Mouse (Mus musculus) intestine, embryonic 14.5 days (tissue): ENCODE measurements around the gene Ranbp3. TPM values are rescaled to one million over a fixed set of nuclear protein-coding genes. Genes with fewer than 3 reads are reported as not detected.

Experiments used
- ATAC-seq: fragments of 200-750 bp; cut with Nextera tagmentation; replicated peaks from 2 replicates; pipeline ENCODE4 v1.8.0; 2017; ENCODE audit warnings: low read depth, moderate number of reproducible peaks, moderate TSS enrichment, moderate library complexity; ENCODE audit not compliant: low FRiP score, low TSS enrichment
- DNase-seq: peaks from one replicate; pipeline ENCODE4 v3.0.0-alpha.2; 2018; ENCODE audit warnings: low spot score
- H3K27ac ChIP-seq: fragments of 300-500 bp; sonication (generic); 2 replicates; pipeline ENCODE4 v1.5.1; 2014; ENCODE audit warnings: low read depth, mild to moderate bottlenecking, control low read depth
- H3K27me3 ChIP-seq: fragments of 300-500 bp; sonication (generic); replicated peaks from 2 replicates; pipeline ENCODE4 v1.6.1; 2014; ENCODE audit warnings: low read length, control low read depth; ENCODE audit not compliant: control insufficient read depth, insufficient read depth
- H3K36me3 ChIP-seq: fragments of 300-500 bp; sonication (generic); 2 replicates; pipeline ENCODE4 v1.6.1; 2014; ENCODE audit warnings: low read length, control low read depth; ENCODE audit not compliant: control insufficient read depth, insufficient read depth
- H3K4me1 ChIP-seq: fragments of 300-500 bp; sonication (generic); replicated peaks from 2 replicates; pipeline ENCODE4 v1.6.1; 2014; ENCODE audit warnings: low read length, control low read depth, mixed read lengths; ENCODE audit not compliant: control insufficient read depth, insufficient read depth
- H3K4me2 ChIP-seq: fragments of 300-500 bp; sonication (generic); 2 replicates; pipeline ENCODE4 v1.6.1; 2014; ENCODE audit warnings: low read length
- H3K4me3 ChIP-seq: fragments of 300-500 bp; sonication (generic); 2 replicates; pipeline ENCODE4 v1.5.1; 2014; ENCODE audit warnings: low read depth, low read length, control low read depth, mixed read lengths
- H3K9ac ChIP-seq: fragments of 300-500 bp; sonication (generic); 2 replicates; pipeline ENCODE4 v1.6.1; 2014; ENCODE audit warnings: mild to moderate bottlenecking, low read length
- H3K9me3 ChIP-seq: fragments of 300-500 bp; sonication (generic); 2 replicates; pipeline ENCODE4 v1.6.1; 2016; ENCODE audit warnings: low read length, control low read depth; ENCODE audit not compliant: control insufficient read depth
- WGBS: fragments of 180-500 bp; shearing (Covaris S2); extraction: QIAGEN DNeasy Blood & Tissue Kit; methylation state at CpG from one replicate; pipeline ENCODE4 v1.1.7; 2014; 5-methylcytosine and 5-hydroxymethylcytosine counted together
- polyA plus RNA-seq: library from polyadenylated mRNA; unstranded; fragments of >200 nt; fragmentation: Nextera tagmentation; extraction: Ambion mirVana; gene quantifications from 2 replicates; pipeline ENCODE4 v1.2.1, GENCODE M21; 2014

Gene Ranbp3
- polyA plus RNA-seq, 1 experiment from 2014 or later: 89.6 TPM

DNA sequence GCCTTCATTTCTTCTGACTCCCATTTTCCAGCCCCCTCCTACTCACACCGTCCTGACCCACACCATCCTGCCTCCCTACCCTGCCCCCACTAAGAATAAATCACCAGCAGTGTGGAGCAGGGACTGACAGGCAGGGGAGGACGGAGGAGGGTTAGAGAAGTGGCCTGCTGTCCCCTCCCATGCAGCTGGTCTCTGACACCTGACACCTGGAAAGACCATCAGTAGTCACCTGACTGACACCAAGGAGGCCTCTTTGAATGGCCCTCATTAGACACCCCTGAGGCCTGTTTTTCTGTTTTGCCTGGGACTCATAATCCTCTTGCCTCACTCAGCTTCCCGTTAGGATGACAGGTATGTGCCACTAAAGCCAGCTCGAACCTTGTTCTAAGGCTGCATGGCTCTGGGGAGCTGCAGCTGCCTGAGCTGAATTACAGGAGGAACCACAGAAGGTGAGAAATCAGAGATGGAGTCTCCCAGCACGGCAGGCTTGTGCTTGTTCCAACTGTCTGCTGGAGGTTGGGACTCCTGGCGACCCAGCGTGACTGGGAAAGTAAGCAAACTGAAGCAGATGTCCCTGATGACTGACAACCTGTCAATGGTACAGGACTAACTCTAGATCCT is 54.0 kb downstream of the Ranbp3 start:
- H3K27ac ChIP-seq: no peak overlapping the region; the same call in 1 of the 2 replicates
- no peaks in the 10 kb centered on the region for H3K27me3 ChIP-seq
- WGBS: 8% methylated on average over 7 of the region's 7 CpGs
- DNase-seq (no peak), ATAC-seq (no peak; the same call in 1 of the 2 replicates)
- H3K9ac ChIP-seq: no peak overlapping the region
- H3K9me3 ChIP-seq: no peaks in the 10 kb centered on the region
- H3K4me3 ChIP-seq: no peak overlapping the region
- H3K36me3 ChIP-seq: peaks cover 20% of the 10 kb centered on the region
- H3K4me2 ChIP-seq: no peak overlapping the region
- H3K4me1 ChIP-seq: peaks cover 25% of the 10 kb centered on the region

DNA sequence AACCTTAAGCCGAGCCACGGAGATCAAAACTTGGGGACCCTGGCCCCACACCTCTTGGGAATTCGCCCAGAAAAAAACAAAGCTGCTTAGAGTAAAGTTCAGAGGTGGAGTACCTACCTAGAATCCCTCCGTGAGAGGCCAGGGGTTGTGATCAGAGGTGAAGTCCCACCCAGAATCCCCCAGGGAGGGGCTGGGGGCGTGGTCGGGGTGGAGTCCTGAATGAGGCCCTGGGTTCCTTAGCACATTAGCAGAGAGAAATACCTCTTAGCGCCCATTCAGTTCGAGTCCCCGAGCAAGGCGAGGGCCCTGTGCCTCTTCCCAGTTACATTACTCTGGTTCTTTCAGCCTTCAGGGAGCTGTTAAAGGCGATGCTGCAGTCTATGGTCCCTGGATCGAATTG is 54.6 kb downstream of the Ranbp3 start:
- DNase-seq: peak; percentile 72
- Histone ChIP-seq H3K9me3 (no peaks in the 10 kb centered on the region), H3K27ac (no peak overlapping the region; the same call in 1 of the 2 replicates), H3K27me3 (no peaks in the 10 kb centered on the region), H3K4me3 (no peak overlapping the region), H3K9ac (no peak overlapping the region), H3K4me2 (peak overlapping the region; percentile 18; the same call in 1 of the 2 replicates), H3K4me1 (peaks cover 22% of the 10 kb centered on the region), H3K36me3 (peaks cover 15% of the 10 kb centered on the region)
- peak; percentile 34; the same call in 1 of the 2 replicates for ATAC-seq
- WGBS: 9% methylated on average over 12 of the region's 12 CpGs

DNA sequence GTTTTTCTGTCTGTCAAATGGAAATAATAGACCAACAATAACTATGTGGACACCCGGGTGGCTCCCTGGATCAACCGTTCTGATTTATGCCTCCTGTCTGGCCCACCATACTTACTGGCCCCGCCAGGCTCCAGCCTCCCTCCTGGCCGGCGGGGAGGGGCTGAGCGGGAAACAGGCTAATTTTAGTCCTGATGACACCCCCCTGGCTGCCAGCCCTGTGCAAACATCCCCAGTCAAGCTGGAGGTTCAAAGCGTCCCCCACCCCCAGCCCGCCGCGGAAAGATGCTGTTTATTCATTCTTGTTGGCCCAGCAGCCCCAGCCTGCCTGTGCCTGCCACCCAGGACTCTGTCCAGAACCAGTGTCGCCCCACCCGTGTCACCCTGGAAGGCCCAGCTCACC is 55.0 kb downstream of the Ranbp3 start:
- Histone ChIP-seq H3K4me1 (peaks cover 21% of the 10 kb centered on the region), H3K9ac (0 out of 2 replicates have a peak overlapping the region, but pooled peaks have one; percentile 2), H3K9me3 (no peaks in the 10 kb centered on the region), H3K4me2 (peak overlapping the region; percentile 18; the same call in 1 of the 2 replicates), H3K27ac (no peak overlapping the region; the same call in 1 of the 2 replicates), H3K27me3 (no peaks in the 10 kb centered on the region), H3K36me3 (peaks cover 10% of the 10 kb centered on the region), H3K4me3 (no peak overlapping the region)
- no peak for ATAC-seq
- DNase-seq: no peak
- 4% methylated on average over 12 of the region's 12 CpGs for WGBS

DNA sequence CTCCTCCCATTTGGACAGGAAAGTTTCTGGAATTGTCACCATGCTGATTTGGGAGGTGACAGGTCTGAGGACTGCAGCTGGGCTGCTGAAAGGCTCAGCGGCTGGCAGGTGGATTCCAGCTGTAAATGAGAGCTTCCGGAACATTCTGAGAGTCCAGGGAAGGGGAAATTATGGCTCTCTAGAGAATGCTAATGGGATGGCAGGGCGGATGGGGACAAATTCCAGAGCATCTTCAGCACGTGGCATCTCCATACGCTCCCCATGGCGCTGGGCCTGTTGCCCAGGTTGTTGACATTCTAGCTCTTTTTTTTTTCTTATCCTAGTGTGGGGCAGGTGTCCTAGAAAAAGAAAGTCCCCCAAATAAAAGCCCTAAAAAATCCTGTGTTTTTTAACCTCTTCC is 56.1 kb downstream of the Ranbp3 start:
- DNase-seq (no peak), ATAC-seq (no peak)
- WGBS: 43% methylated on average over 6 of the region's 6 CpGs
- H3K4me3 ChIP-seq: no peak overlapping the region
- H3K27ac ChIP-seq: no peak overlapping the region
- H3K36me3 ChIP-seq: peaks cover under 1% of the 10 kb centered on the region; the same call in 1 of the 2 replicates
- no peak overlapping the region for H3K4me2 ChIP-seq
- H3K4me1 ChIP-seq: peaks cover 21% of the 10 kb centered on the region
- no peak overlapping the region for H3K9ac ChIP-seq
- H3K9me3 ChIP-seq: no peaks in the 10 kb centered on the region
- H3K27me3 ChIP-seq: no peaks in the 10 kb centered on the region

DNA sequence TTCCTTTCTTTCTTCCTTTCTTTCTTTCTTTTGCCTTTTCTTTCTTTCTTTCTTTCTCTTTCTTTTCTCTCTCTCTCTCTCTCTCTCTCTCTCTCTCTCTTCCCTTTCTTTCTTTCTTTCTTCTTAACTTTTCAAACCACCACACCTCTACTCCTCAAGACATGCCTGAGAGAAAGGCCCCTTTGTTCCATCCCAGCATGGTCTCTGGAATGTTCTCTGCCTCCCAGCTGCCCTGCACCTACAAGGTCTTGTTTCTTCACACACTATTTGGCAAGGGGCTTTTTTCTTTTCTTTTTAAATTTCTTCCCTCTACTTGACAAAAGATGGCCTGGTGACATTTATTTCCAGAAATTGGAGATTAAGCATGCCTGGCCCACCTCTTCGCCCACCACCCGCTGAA is 56.6 kb downstream of the Ranbp3 start:
- H3K36me3 ChIP-seq: no peaks in the 10 kb centered on the region
- DNase-seq (no peak), ATAC-seq (no peak)
- H3K4me1 ChIP-seq: peaks cover 21% of the 10 kb centered on the region
- H3K27me3 ChIP-seq: no peaks in the 10 kb centered on the region
- H3K9ac ChIP-seq: no peak overlapping the region
- H3K27ac ChIP-seq: no peak overlapping the region
- 66% methylated on average over 2 of the region's 2 CpGs for WGBS
- no peaks in the 10 kb centered on the region for H3K9me3 ChIP-seq
- H3K4me2 ChIP-seq: no peak overlapping the region
- H3K4me3 ChIP-seq: no peak overlapping the region

DNA sequence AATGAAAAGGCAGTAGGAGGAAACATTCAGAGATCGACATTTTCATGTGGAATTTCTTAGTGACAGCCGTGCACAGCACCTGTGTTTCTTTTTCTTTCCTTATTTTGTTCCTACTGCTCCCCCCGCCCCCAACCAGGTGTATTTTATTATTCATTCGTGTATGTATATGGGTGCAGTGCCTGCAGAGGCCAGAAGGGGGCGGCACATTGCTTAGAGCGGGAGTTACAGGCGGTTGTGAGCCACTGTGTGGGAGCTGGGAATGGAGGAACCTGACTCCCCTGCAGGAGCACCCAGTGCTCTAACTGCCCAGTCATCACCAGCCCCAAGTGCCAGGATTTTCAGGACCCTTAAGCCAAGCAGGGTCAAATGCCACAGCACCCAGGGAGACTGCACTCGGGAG is 63.4 kb downstream of the Ranbp3 start:
- WGBS: 46% methylated on average over 8 of the region's 8 CpGs
- H3K27me3 ChIP-seq: no peaks in the 10 kb centered on the region
- no peak overlapping the region for H3K27ac ChIP-seq
- no peaks in the 10 kb centered on the region for H3K9me3 ChIP-seq
- H3K36me3 ChIP-seq: no peaks in the 10 kb centered on the region
- H3K9ac ChIP-seq: no peak overlapping the region
- no peak overlapping the region for H3K4me3 ChIP-seq
- no peak for ATAC-seq
- no peak for DNase-seq
- H3K4me1 ChIP-seq: no peaks in the 10 kb centered on the region
- H3K4me2 ChIP-seq: no peak overlapping the region

DNA sequence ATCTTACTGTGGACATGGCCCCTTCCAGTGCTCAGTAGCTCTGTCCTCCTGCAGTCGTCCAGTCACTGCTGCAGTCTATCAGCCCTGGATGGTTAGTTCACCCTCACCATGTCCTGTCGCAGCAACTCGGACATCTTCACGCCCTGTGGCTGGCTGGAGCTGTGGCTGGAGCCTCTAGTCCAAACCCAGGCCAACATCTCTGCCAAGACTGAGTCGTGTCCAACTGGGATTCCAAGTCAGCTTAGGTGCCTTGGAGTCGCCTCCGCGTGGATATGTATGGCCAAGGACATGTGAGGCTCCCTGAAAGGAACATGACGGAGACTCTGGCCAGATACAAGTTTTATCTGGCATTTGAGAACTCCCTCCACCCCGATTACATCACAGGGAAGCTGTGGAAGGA is 65.1 kb downstream of the Ranbp3 start:
- Histone ChIP-seq H3K9ac (no peak overlapping the region), H3K4me2 (no peak overlapping the region), H3K36me3 (no peaks in the 10 kb centered on the region), H3K4me1 (no peaks in the 10 kb centered on the region), H3K9me3 (no peaks in the 10 kb centered on the region), H3K4me3 (no peak overlapping the region), H3K27ac (no peak overlapping the region), H3K27me3 (no peaks in the 10 kb centered on the region)
- 78% methylated on average over 10 of the region's 10 CpGs for WGBS
- no peak for DNase-seq
- no peak for ATAC-seq

DNA sequence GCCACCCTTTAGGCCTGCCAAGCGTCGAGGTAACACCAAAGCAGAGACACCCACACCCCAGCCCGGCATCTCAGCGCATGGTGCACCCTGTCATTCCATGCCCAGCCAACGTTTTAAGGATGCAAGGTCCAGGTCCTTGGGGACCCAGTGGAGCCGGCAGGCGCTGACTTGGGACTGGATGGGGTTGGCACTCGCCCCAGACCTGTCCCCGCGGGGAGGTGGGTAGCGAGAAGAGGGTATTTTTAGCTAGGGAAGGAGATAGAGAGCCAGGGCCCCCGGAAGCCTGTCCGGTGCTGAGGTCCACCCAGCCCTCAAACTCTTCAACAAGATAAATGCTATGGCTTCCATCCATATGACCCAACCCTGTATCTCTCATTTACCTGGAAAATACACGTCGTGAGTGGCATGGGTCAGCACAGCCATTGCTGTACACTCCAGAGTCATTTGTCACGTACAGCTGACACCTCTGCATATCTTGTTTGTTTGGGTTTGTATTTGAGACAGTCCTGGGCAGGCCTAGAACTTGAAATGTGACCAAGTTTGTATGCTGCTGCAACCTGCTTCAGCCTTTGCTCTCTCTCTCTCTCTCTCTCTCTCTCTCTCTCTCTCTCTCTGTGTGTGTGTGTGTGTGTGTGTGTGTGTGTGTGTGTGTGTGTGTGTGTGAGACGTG is 67.2 kb downstream of the Ranbp3 start:
- no peak overlapping the region for H3K4me2 ChIP-seq
- H3K4me1 ChIP-seq: peaks cover 4% of the 10 kb centered on the region; the same call in 1 of the 2 replicates
- H3K9me3 ChIP-seq: no peaks in the 10 kb centered on the region
- no peaks in the 10 kb centered on the region for H3K36me3 ChIP-seq
- H3K9ac ChIP-seq: no peak overlapping the region
- H3K4me3 ChIP-seq: no peak overlapping the region
- no peaks in the 10 kb centered on the region for H3K27me3 ChIP-seq
- DNase-seq: no peak
- H3K27ac ChIP-seq: no peak overlapping the region
- 82% methylated on average over 17 of the region's 17 CpGs for WGBS
- no peak for ATAC-seq

DNA sequence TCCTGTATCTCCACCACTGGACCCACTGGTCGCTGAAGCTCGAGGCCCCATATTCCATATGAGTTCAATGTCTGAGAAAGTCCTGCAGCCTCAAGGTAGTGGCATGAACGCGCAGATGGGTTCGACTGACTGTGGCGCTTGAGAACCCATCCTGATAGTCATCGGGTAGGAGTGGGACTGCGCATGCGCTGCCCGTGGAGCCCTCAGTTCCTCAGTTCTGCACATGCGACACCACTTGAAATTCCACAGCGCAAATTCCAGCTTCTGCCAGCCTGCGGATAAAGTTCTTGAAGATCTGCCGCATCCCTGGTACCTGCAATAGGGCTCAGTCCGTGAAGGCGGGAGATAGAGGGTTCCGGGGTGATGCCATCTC is 67.7 kb downstream of the Ranbp3 start:
- Histone ChIP-seq H3K27me3 (no peaks in the 10 kb centered on the region), H3K27ac (no peak overlapping the region), H3K9ac (no peak overlapping the region), H3K9me3 (no peaks in the 10 kb centered on the region), H3K4me2 (no peak overlapping the region), H3K4me3 (no peak overlapping the region), H3K36me3 (no peaks in the 10 kb centered on the region), H3K4me1 (peaks cover 4% of the 10 kb centered on the region; the same call in 1 of the 2 replicates)
- no peak for DNase-seq
- 71% methylated on average over 17 of the region's 17 CpGs for WGBS
- ATAC-seq: no peak
